Mouse (Mus musculus): ENCODE results near the gene Ddah2. TPM values are rescaled to one million over a fixed set of nuclear protein-coding genes. Genes with fewer than 3 reads are reported as not detected.

Gene Ddah2
- polyA plus RNA-seq, 1 experiment from 2014 or later: 194 TPM

GRCm38 (mm10) chr17:35097164-35097655 lies 38.4 kb downstream of the Ddah2 start:
- no peak for ATAC-seq (ENCODE audit: extremely low read depth, insufficient number of reproducible peaks, low FRiP score, low TSS enrichment)
- no peak overlapping the region for H3K4me3 ChIP-seq
- peaks cover 99% of the 10 kb centered on the region for H3K36me3 ChIP-seq
- no peaks in the 10 kb centered on the region for H3K27me3 ChIP-seq (replicated peaks)
- no peaks in the 10 kb centered on the region for H3K9me3 ChIP-seq
- H3K4me1 ChIP-seq: peaks cover 12% of the 10 kb centered on the region
- H3K27ac ChIP-seq (replicated peaks): no peak overlapping the region
- 83% methylated on average over 12 of the region's 12 CpGs for WGBS
- H3K9ac ChIP-seq: no peak overlapping the region
- H3K4me2 ChIP-seq: no peak overlapping the region

- H3K4me1 ChIP-seq: peaks cover 21% of the 10 kb centered on the region
- no peak overlapping the region for H3K4me3 ChIP-seq
- no peaks in the 10 kb centered on the region for H3K9me3 ChIP-seq
- H3K9ac ChIP-seq: 0 out of 2 replicates have a peak overlapping the region, but pooled peaks have one; percentile 19
- no peak for ATAC-seq (ENCODE audit: extremely low read depth, insufficient number of reproducible peaks, low FRiP score, low TSS enrichment)
- H3K27me3 ChIP-seq (replicated peaks): no peaks in the 10 kb centered on the region
- WGBS: 51% methylated on average over 10 of the region's 10 CpGs
- no peak overlapping the region for H3K27ac ChIP-seq (replicated peaks)
- H3K4me2 ChIP-seq: no peak overlapping the region
- H3K36me3 ChIP-seq: peaks cover 86% of the 10 kb centered on the region
Observed at GRCm38 (mm10) chr17:35100196-35100765, 41.4 kb downstream of the Ddah2 start.

GRCm38 (mm10) chr17:35101161-35101560 lies 42.3 kb downstream of the Ddah2 start:
- Histone ChIP-seq H3K4me3 (no peak overlapping the region), H3K9ac (no peak overlapping the region), H3K27me3 (replicated peaks) (no peaks in the 10 kb centered on the region), H3K9me3 (no peaks in the 10 kb centered on the region), H3K27ac (replicated peaks) (0 out of 2 replicates have a peak overlapping the region, but pooled peaks have one; percentile 13), H3K4me2 (no peak overlapping the region), H3K36me3 (peaks cover 77% of the 10 kb centered on the region), H3K4me1 (peaks cover 28% of the 10 kb centered on the region)
- WGBS: 83% methylated on average over 11 of the region's 11 CpGs
- ATAC-seq (ENCODE audit: extremely low read depth, insufficient number of reproducible peaks, low FRiP score, low TSS enrichment): no peak

- peaks cover 66% of the 10 kb centered on the region for H3K36me3 ChIP-seq
- H3K27ac ChIP-seq (replicated peaks): peak overlapping the region; percentile 13; the same call in 1 of the 2 replicates
- 72% methylated on average over 8 of the region's 8 CpGs for WGBS
- no peaks in the 10 kb centered on the region for H3K9me3 ChIP-seq
- H3K9ac ChIP-seq: peak overlapping the region; percentile 29
- no peak for ATAC-seq (ENCODE audit: extremely low read depth, insufficient number of reproducible peaks, low FRiP score, low TSS enrichment)
- H3K4me3 ChIP-seq: no peak overlapping the region
- H3K27me3 ChIP-seq (replicated peaks): no peaks in the 10 kb centered on the region
- H3K4me2 ChIP-seq: no peak overlapping the region
- peaks cover 30% of the 10 kb centered on the region for H3K4me1 ChIP-seq
Observed at GRCm38 (mm10) chr17:35102299-35102698, 43.5 kb downstream of the Ddah2 start.

- Histone ChIP-seq H3K4me2 (no peak overlapping the region), H3K36me3 (peaks cover 56% of the 10 kb centered on the region), H3K27me3 (replicated peaks) (no peaks in the 10 kb centered on the region), H3K27ac (replicated peaks) (peak overlapping the region; percentile 42), H3K4me3 (no peak overlapping the region), H3K4me1 (peaks cover 30% of the 10 kb centered on the region), H3K9ac (peak overlapping the region; percentile 50; the same call in 1 of the 2 replicates), H3K9me3 (no peaks in the 10 kb centered on the region)
- WGBS: 41% methylated on average over 6 of the region's 6 CpGs
- ATAC-seq (ENCODE audit: extremely low read depth, insufficient number of reproducible peaks, low FRiP score, low TSS enrichment): no peak
Observed at GRCm38 (mm10) chr17:35103221-35103690, 44.4 kb downstream of the Ddah2 start.

- Histone ChIP-seq H3K36me3 (peaks cover 48% of the 10 kb centered on the region), H3K9ac (no peak overlapping the region), H3K9me3 (no peaks in the 10 kb centered on the region), H3K27me3 (replicated peaks) (no peaks in the 10 kb centered on the region), H3K4me1 (peaks cover 30% of the 10 kb centered on the region), H3K4me2 (no peak overlapping the region), H3K4me3 (no peak overlapping the region), H3K27ac (replicated peaks) (no peak overlapping the region)
- 79% methylated on average over 7 of the region's 7 CpGs for WGBS
- no peak for ATAC-seq (ENCODE audit: extremely low read depth, insufficient number of reproducible peaks, low FRiP score, low TSS enrichment)
Observed at GRCm38 (mm10) chr17:35104079-35104478, 45.2 kb downstream of the Ddah2 start.

GRCm38 (mm10) chr17:35104754-35105153 lies 45.9 kb downstream of the Ddah2 start:
- ATAC-seq (ENCODE audit: extremely low read depth, insufficient number of reproducible peaks, low FRiP score, low TSS enrichment): no peak
- H3K4me2 ChIP-seq: no peak overlapping the region
- no peak overlapping the region for H3K4me3 ChIP-seq
- H3K27ac ChIP-seq (replicated peaks): no peak overlapping the region
- H3K4me1 ChIP-seq: peaks cover 30% of the 10 kb centered on the region
- H3K36me3 ChIP-seq: peaks cover 41% of the 10 kb centered on the region
- WGBS: 48% methylated on average over 6 of the region's 6 CpGs
- peak overlapping the region; percentile 50; the same call in 1 of the 2 replicates for H3K9ac ChIP-seq
- no peaks in the 10 kb centered on the region for H3K9me3 ChIP-seq
- H3K27me3 ChIP-seq (replicated peaks): no peaks in the 10 kb centered on the region

- peaks cover 30% of the 10 kb centered on the region for H3K4me1 ChIP-seq
- no peak overlapping the region for H3K4me3 ChIP-seq
- no peaks in the 10 kb centered on the region for H3K27me3 ChIP-seq (replicated peaks)
- no peak overlapping the region for H3K27ac ChIP-seq (replicated peaks)
- H3K9ac ChIP-seq: peak overlapping the region; percentile 56
- 29% methylated on average over 13 of the region's 13 CpGs for WGBS
- peaks cover 30% of the 10 kb centered on the region for H3K36me3 ChIP-seq
- H3K4me2 ChIP-seq: peak overlapping the region; percentile 33
- ATAC-seq (ENCODE audit: extremely low read depth, insufficient number of reproducible peaks, low FRiP score, low TSS enrichment): no peak
- no peaks in the 10 kb centered on the region for H3K9me3 ChIP-seq
Observed at GRCm38 (mm10) chr17:35105740-35106389, 47.0 kb downstream of the Ddah2 start.

- 52% methylated on average over 3 of the region's 3 CpGs for WGBS
- H3K27me3 ChIP-seq (replicated peaks): no peaks in the 10 kb centered on the region
- no peak overlapping the region for H3K27ac ChIP-seq (replicated peaks)
- H3K4me3 ChIP-seq: no peak overlapping the region
- no peak for ATAC-seq (ENCODE audit: extremely low read depth, insufficient number of reproducible peaks, low FRiP score, low TSS enrichment)
- peaks cover 28% of the 10 kb centered on the region for H3K4me1 ChIP-seq
- peaks cover 24% of the 10 kb centered on the region for H3K36me3 ChIP-seq
- no peak overlapping the region for H3K4me2 ChIP-seq
- peak overlapping the region; percentile 56; the same call in 1 of the 2 replicates for H3K9ac ChIP-seq
- no peaks in the 10 kb centered on the region for H3K9me3 ChIP-seq
Observed at GRCm38 (mm10) chr17:35106522-35106921, 47.7 kb downstream of the Ddah2 start.

- WGBS: 78% methylated on average over 6 of the region's 6 CpGs
- Histone ChIP-seq H3K27ac (replicated peaks) (no peak within 1 kb of the TSS), H3K4me1 (peaks cover 14% of the 10 kb centered on the region), H3K36me3 (peaks cover 8% of the 10 kb centered on the region), H3K27me3 (replicated peaks) (no peaks in the 10 kb centered on the region; the same call in 1 of the 2 replicates), H3K9ac (no peak within 1 kb of the TSS), H3K4me3 (no peak within 1 kb of the TSS), H3K4me2 (no peak within 1 kb of the TSS), H3K9me3 (no peaks in the 10 kb centered on the region)
- ATAC-seq (ENCODE audit: extremely low read depth, insufficient number of reproducible peaks, low FRiP score, low TSS enrichment): no peak
Observed at GRCm38 (mm10) chr17:35108097-35108496, 49.3 kb downstream of the Ddah2 start, which contains the start of gene Ly6g5c. Gene Ly6g5c, plus strand, starts transcription at chr17:35108279.

All from heart, embryonic 13.5 days (tissue).